Mouse (Mus musculus) thymus, adult 2 months (tissue): ENCODE results near the gene Tctex1d4.

Source experiments
- CTCF ChIP-seq: fragments of 200-500 bp; IDR thresholded peaks from 2 replicates; pipeline ENCODE4 v1.5.1; 2012; ENCODE audit warnings: mild to moderate bottlenecking, control low read depth, low read length, moderate library complexity, borderline replicate concordance; ENCODE audit not compliant: control insufficient read depth, poor library complexity, insufficient read depth; ENCODE audit errors: extremely low read depth
- POLR2A ChIP-seq: fragments of 200-500 bp; IDR thresholded peaks from 2 replicates; pipeline ENCODE4 v1.6.1; 2012; ENCODE audit warnings: mild to moderate bottlenecking, low read length, control low read depth, moderate library complexity; ENCODE audit not compliant: control insufficient read depth, poor library complexity, insufficient read depth; ENCODE audit errors: extremely low read depth

- no peak for TF ChIP-seq POLR2A
- no peak for TF ChIP-seq CTCF
Measured at GRCm38 (mm10) chr4:117122209-117122608, 4.4 kb upstream of the Tctex1d4 start.
